ENCODE assay signal across 8 mouse cellular contexts in the genomic region with DNA sequence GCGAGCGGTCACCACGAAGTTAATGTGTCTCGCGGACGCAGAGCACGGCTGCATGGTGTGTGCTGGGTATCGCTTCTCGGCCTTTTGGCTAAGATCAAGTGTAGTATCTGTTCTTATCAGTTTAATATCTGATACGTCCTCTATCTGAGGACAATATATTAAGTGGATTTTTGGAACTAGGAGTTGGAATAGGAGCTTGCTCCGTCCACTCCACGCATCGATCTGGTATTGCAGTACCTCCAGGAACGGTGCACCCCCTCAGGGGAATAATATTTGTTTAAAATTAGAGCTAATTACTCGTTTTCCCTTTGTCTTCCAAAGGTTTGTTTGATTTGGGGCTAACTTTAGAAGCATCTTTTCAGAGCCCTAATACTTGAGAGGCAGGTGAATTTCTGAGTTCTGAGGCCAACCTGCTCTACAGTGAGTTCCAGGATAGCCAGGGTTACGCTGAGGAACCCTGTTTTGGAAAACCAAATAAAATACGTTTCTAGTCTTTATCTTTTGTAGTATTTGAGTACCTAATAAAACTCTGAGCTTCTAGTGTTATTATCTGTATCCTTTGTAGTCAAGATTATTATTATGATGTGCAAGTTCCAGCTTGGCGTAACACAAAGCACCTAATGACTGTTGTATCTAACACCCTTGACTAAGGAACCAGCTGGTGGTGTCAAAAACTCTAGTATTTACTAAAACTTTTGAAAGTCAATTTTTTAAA. TPM values are rescaled to one million over a fixed set of nuclear protein-coding genes. Genes with fewer than 3 reads are reported as not detected.
DNase-seq lines count a peak whose midpoint lies in the region; ATAC-seq and TF ChIP-seq lines count a peak whose summit lies in the region.

No protein-coding gene starts in this region.

- peak; percentile 11; the same call in 1 of the 2 replicates for TF ChIP-seq POLR2A in lung, adult 2 months (IDR thresholded peaks at IDR 0.05; ENCODE audit: borderline replicate concordance, extremely low read depth, low read depth, low read length)

- H3K27me3 ChIP-seq in hindbrain, embryonic 13.5 days = peaks cover 27% of the 10 kb centered on the region
- H3K27me3 ChIP-seq in liver, embryonic 12.5 days (replicated peaks) = peaks cover 48% of the 10 kb centered on the region
- peaks cover 18% of the 10 kb centered on the region for H3K27me3 ChIP-seq in neural tube, embryonic 13.5 days

- ATAC-seq in hindbrain, embryonic 13.5 days (ENCODE audit: low FRiP score) = peak; percentile 85
- peak; percentile 91 for ATAC-seq in liver, embryonic 12.5 days
- ATAC-seq in neural tube, embryonic 13.5 days (ENCODE audit: low read depth) = peak; percentile 89

- H3K4me2 ChIP-seq in hindbrain, embryonic 13.5 days = peak overlapping the region; percentile 63
- H3K4me2 ChIP-seq in liver, embryonic 12.5 days = peak overlapping the region; percentile 76
- H3K4me2 ChIP-seq in neural tube, embryonic 13.5 days = peak overlapping the region; percentile 58

- no peaks in the 10 kb centered on the region for H3K9me3 ChIP-seq in hindbrain, embryonic 13.5 days
- no peaks in the 10 kb centered on the region for H3K9me3 ChIP-seq in liver, embryonic 12.5 days (replicated peaks)
- H3K9me3 ChIP-seq in neural tube, embryonic 13.5 days = no peaks in the 10 kb centered on the region

- no peak overlapping the region for H3K4me3 ChIP-seq in lung, adult 2 months (replicated peaks; ENCODE audit: extremely low read depth, low read depth, low read length)
- peak overlapping the region; percentile 45 for H3K4me3 ChIP-seq in hindbrain, embryonic 13.5 days
- no peak overlapping the region for H3K4me3 ChIP-seq in liver, embryonic 12.5 days
- peak overlapping the region; percentile 40 for H3K4me3 ChIP-seq in neural tube, embryonic 13.5 days

- 0 out of 2 replicates have a peak overlapping the region, but pooled peaks have one; percentile 60 for H3K27ac ChIP-seq in hindbrain, embryonic 13.5 days
- H3K27ac ChIP-seq in liver, embryonic 12.5 days = peak overlapping the region; percentile 17; the same call in 1 of the 2 replicates
- no peak overlapping the region for H3K27ac ChIP-seq in neural tube, embryonic 13.5 days (replicated peaks)

- WGBS in lung, adult 2 months = 5% methylated on average over 11 of the region's 18 CpGs
- WGBS in hindbrain, embryonic 13.5 days = 1% methylated on average over 11 of the region's 18 CpGs
- under 1% methylated on average over 11 of the region's 18 CpGs for WGBS in liver, embryonic 12.5 days (ENCODE audit: insufficient replicate concordance)
- under 1% methylated on average over 11 of the region's 18 CpGs for WGBS in neural tube, embryonic 13.5 days

- no peak overlapping the region; the same call in 1 of the 2 replicates for H3K9ac ChIP-seq in hindbrain, embryonic 13.5 days
- no peak overlapping the region for H3K9ac ChIP-seq in liver, embryonic 12.5 days
- H3K9ac ChIP-seq in neural tube, embryonic 13.5 days = peak overlapping the region; percentile 64; the same call in 1 of the 2 replicates

- H3K36me3 ChIP-seq in hindbrain, embryonic 13.5 days = no peaks in the 10 kb centered on the region
- H3K36me3 ChIP-seq in liver, embryonic 12.5 days = no peaks in the 10 kb centered on the region
- no peaks in the 10 kb centered on the region for H3K36me3 ChIP-seq in neural tube, embryonic 13.5 days

- H3K4me1 ChIP-seq in lung, adult 2 months (ENCODE audit: control insufficient read depth, insufficient read depth, low read length) = no peaks in the 10 kb centered on the region
- no peaks in the 10 kb centered on the region for H3K4me1 ChIP-seq in hindbrain, embryonic 13.5 days (replicated peaks)
- H3K4me1 ChIP-seq in liver, embryonic 12.5 days = peaks cover 8% of the 10 kb centered on the region; the same call in 1 of the 2 replicates
- peaks cover 13% of the 10 kb centered on the region for H3K4me1 ChIP-seq in neural tube, embryonic 13.5 days (replicated peaks)

- TF ChIP-seq CTCF in lung, adult 2 months (IDR thresholded peaks at IDR 0.05; ENCODE audit: insufficient read depth, low read length) = no peak

- no peak for DNase-seq in lung, adult 2 months
- no peak for DNase-seq in lung, postnatal 4 days
- peak; percentile 92 for DNase-seq in Muller cell, postnatal 12 days (ENCODE audit: inconsistent ontology term)
- peak; percentile 91 for DNase-seq in embryo, embryonic 9.5 days (ENCODE audit: extremely low spot score)
- DNase-seq in right cerebral cortex, postnatal 4 days = no peak

RNA-seq across cellular contexts. Expression of gene Mreg, which starts 14.2 kb away (rescaled TPM):
- 1.3 and 6.2 TPM in 2 replicates for polyA plus RNA-seq in lung, adult 2 months (2012; rRNA removed)
- 5.7 and 7.0 TPM in 2 replicates for polyA plus RNA-seq in hindbrain, embryonic 13.5 days (2015; fragmentation: Nextera tagmentation; extraction: Ambion mirVana)
- 5.2 and 5.8 TPM in 2 replicates for polyA plus RNA-seq in liver, embryonic 12.5 days (2016; fragmentation: Nextera tagmentation; extraction: Ambion mirVana)
- 12.9 and 13.6 TPM in 2 replicates for polyA plus RNA-seq in neural tube, embryonic 13.5 days (2015; fragmentation: Nextera tagmentation; extraction: Ambion mirVana)

RNA-seq across cellular contexts. Expression of gene Pecr, which starts 57.8 kb away (rescaled TPM):
- 3.7 and 4.6 TPM in 2 replicates for polyA plus RNA-seq in lung, adult 2 months (2012; rRNA removed)
- 8.8 and 8.9 TPM in 2 replicates for polyA plus RNA-seq in hindbrain, embryonic 13.5 days (2015; fragmentation: Nextera tagmentation; extraction: Ambion mirVana)
- 33.7 and 34.4 TPM in 2 replicates for polyA plus RNA-seq in liver, embryonic 12.5 days (2016; fragmentation: Nextera tagmentation; extraction: Ambion mirVana)
- polyA plus RNA-seq in neural tube, embryonic 13.5 days (2015; fragmentation: Nextera tagmentation; extraction: Ambion mirVana) = 8.7 and 9.6 TPM in 2 replicates

RNA-seq across cellular contexts. Expression of gene Tmem169, which starts 57.8 kb away (rescaled TPM):
- polyA plus RNA-seq in lung, adult 2 months (2012; rRNA removed) = 0.03 and 0.05 TPM in 2 replicates
- polyA plus RNA-seq in hindbrain, embryonic 13.5 days (2015; fragmentation: Nextera tagmentation; extraction: Ambion mirVana) = 42.3 and 46.8 TPM in 2 replicates
- 0.49 and 0.62 TPM in 2 replicates for polyA plus RNA-seq in liver, embryonic 12.5 days (2016; fragmentation: Nextera tagmentation; extraction: Ambion mirVana)
- polyA plus RNA-seq in neural tube, embryonic 13.5 days (2015; fragmentation: Nextera tagmentation; extraction: Ambion mirVana) = 33.4 and 37.3 TPM in 2 replicates

Comparison
In these comparisons a context has a peak if more than half of its experiments do, and no peak if none do; other contexts are left out.
1. DNase-seq: peak in Muller cell, postnatal 12 days (single experiment) and embryo, embryonic 9.5 days (single experiment); none in lung, adult 2 months (single experiment), lung, postnatal 4 days (0 of 2) and right cerebral cortex, postnatal 4 days (single experiment).
2. H3K4me3 ChIP-seq: peak in hindbrain, embryonic 13.5 days (single experiment) and neural tube, embryonic 13.5 days (single experiment); none in lung, adult 2 months (single experiment) and liver, embryonic 12.5 days (single experiment).
3. RNA of gene Tmem169, which starts 57.8 kb away (polyA plus RNA-seq): 42.3 to 46.8 TPM in hindbrain, embryonic 13.5 days and 33.4 to 37.3 TPM in neural tube, embryonic 13.5 days; 0.49 to 0.62 TPM in liver, embryonic 12.5 days and 0.03 to 0.05 TPM in lung, adult 2 months; every median in the first group is over 10 times any median in the second.
4. Peak in every context shown above with its lines, with median percentiles within 50 percentile points of each other: ATAC-seq and H3K4me2 ChIP-seq.